Mouse (Mus musculus) lung, embryonic 14.5 days (tissue): ENCODE results near the gene Lpcat3. TPM values are rescaled to one million over a fixed set of nuclear protein-coding genes. Genes with fewer than 3 reads are reported as not detected.

Experiments used
- ATAC-seq: fragments of 200-750 bp; cut with Nextera tagmentation; 2 replicates; pipeline ENCODE4 v1.8.0; 2017; ENCODE audit warnings: mild to moderate bottlenecking, moderate TSS enrichment, moderate library complexity; ENCODE audit not compliant: insufficient read depth
- DNase-seq: peaks from one replicate; pipeline ENCODE4 v3.0.0-alpha.2; 2015
- H3K27ac ChIP-seq: fragments of 300-500 bp; sonication (generic); 2 replicates; pipeline ENCODE4 v1.5.1; 2014; ENCODE audit warnings: low read depth, mild to moderate bottlenecking, moderate library complexity
- H3K27me3 ChIP-seq: fragments of 300-500 bp; sonication (generic); 2 replicates; pipeline ENCODE4 v1.6.1; 2014; ENCODE audit warnings: low read length, control low read depth; ENCODE audit not compliant: insufficient read depth
- H3K36me3 ChIP-seq: fragments of 300-500 bp; sonication (generic); 2 replicates; pipeline ENCODE4 v1.6.1; 2014; ENCODE audit warnings: control low read depth; ENCODE audit not compliant: insufficient read depth
- H3K4me1 ChIP-seq: fragments of 300-500 bp; sonication (generic); 2 replicates; pipeline ENCODE4 v1.6.1; 2014; ENCODE audit warnings: antibody characterized with exemption, control low read depth; ENCODE audit not compliant: insufficient read depth
- H3K4me2 ChIP-seq: fragments of 300-500 bp; sonication (generic); 2 replicates; pipeline ENCODE4 v1.6.1; 2014; ENCODE audit warnings: mild to moderate bottlenecking
- H3K4me3 ChIP-seq: fragments of 300-500 bp; sonication (generic); 2 replicates; pipeline ENCODE4 v1.5.1; 2014; ENCODE audit warnings: low read depth, low read length
- H3K9ac ChIP-seq: fragments of 300-500 bp; sonication (generic); 2 replicates; pipeline ENCODE4 v1.6.1; 2014
- H3K9me3 ChIP-seq: fragments of 300-500 bp; sonication (generic); 2 replicates; pipeline ENCODE4 v1.6.1; 2016; ENCODE audit warnings: low read depth, low read length, control low read depth
- CTCF ChIP-seq: IDR thresholded peaks from 2 replicates; pipeline ENCODE4 v1.5.1; 2016; ENCODE audit warnings: antibody characterized with exemption, low read depth
- WGBS: fragments of 180-500 bp; shearing (Covaris S2); extraction: QIAGEN DNeasy Blood & Tissue Kit; methylation state at CpG from one replicate; pipeline ENCODE4 v1.1.7; 2014; 5-methylcytosine and 5-hydroxymethylcytosine counted together
- polyA plus RNA-seq: library from polyadenylated mRNA; unstranded; fragments of >200 nt; fragmentation: Nextera tagmentation; extraction: Ambion mirVana; gene quantifications from 2 replicates; pipeline ENCODE4 v1.2.1, GENCODE M21; 2014

Lpcat3 gene
- polyA plus RNA-seq, 1 experiment from 2014 or later = 50.3 TPM

GRCm38 (mm10) chr6:124728621-124729020 is 65.8 kb downstream of the Lpcat3 start:
- no peak for ATAC-seq
- no peaks in the 10 kb centered on the region for H3K36me3 ChIP-seq
- no peak overlapping the region for H3K4me2 ChIP-seq
- H3K4me1 ChIP-seq = no peaks in the 10 kb centered on the region
- H3K27me3 ChIP-seq = no peaks in the 10 kb centered on the region
- TF ChIP-seq CTCF = no peak
- H3K4me3 ChIP-seq = no peak overlapping the region
- no peak for DNase-seq
- H3K9me3 ChIP-seq = no peaks in the 10 kb centered on the region
- no peak overlapping the region for H3K27ac ChIP-seq
- WGBS = 81% methylated on average over 10 of the region's 10 CpGs
- no peak overlapping the region for H3K9ac ChIP-seq

GRCm38 (mm10) chr6:124729850-124730705 is 67.3 kb downstream of the Lpcat3 start:
- H3K4me2 ChIP-seq = no peak overlapping the region
- no peaks in the 10 kb centered on the region for H3K4me1 ChIP-seq
- no peak for TF ChIP-seq CTCF
- H3K4me3 ChIP-seq = no peak overlapping the region
- no peaks in the 10 kb centered on the region for H3K9me3 ChIP-seq
- H3K36me3 ChIP-seq = no peaks in the 10 kb centered on the region
- H3K27ac ChIP-seq = no peak overlapping the region
- 74% methylated on average over 8 of the region's 8 CpGs for WGBS
- DNase-seq (no peak), ATAC-seq (no peak)
- no peak overlapping the region for H3K9ac ChIP-seq
- no peaks in the 10 kb centered on the region for H3K27me3 ChIP-seq

- H3K9ac ChIP-seq = no peak overlapping the region
- no peaks in the 10 kb centered on the region for H3K36me3 ChIP-seq
- no peaks in the 10 kb centered on the region for H3K27me3 ChIP-seq
- DNase-seq = no peak
- no peak for TF ChIP-seq CTCF
- H3K9me3 ChIP-seq = no peaks in the 10 kb centered on the region
- H3K4me1 ChIP-seq = no peaks in the 10 kb centered on the region
- WGBS = 84% methylated on average over 7 of the region's 7 CpGs
- ATAC-seq = no peak
- no peak overlapping the region for H3K4me2 ChIP-seq
- no peak overlapping the region for H3K4me3 ChIP-seq
- H3K27ac ChIP-seq = no peak overlapping the region
These were observed 68.2 kb downstream of the Lpcat3 start for GRCm38 (mm10) chr6:124731038-124731437.

GRCm38 (mm10) chr6:124732476-124733370 is 69.9 kb downstream of the Lpcat3 start:
- Histone ChIP-seq H3K9ac (peak overlapping the region; percentile 23; the same call in 1 of the 2 replicates), H3K4me2 (peak overlapping the region; percentile 0; the same call in 1 of the 2 replicates), H3K4me3 (peak overlapping the region; percentile 15; the same call in 1 of the 2 replicates), H3K27me3 (no peaks in the 10 kb centered on the region), H3K36me3 (no peaks in the 10 kb centered on the region), H3K4me1 (no peaks in the 10 kb centered on the region), H3K9me3 (no peaks in the 10 kb centered on the region), H3K27ac (no peak overlapping the region)
- peak; percentile 34 for DNase-seq
- peak; percentile 47; the same call in 1 of the 2 replicates for ATAC-seq
- TF ChIP-seq CTCF = 0 out of 2 replicates have a peak, but pooled peaks have one; percentile 19
- 50% methylated on average over 19 of the region's 19 CpGs for WGBS

- Histone ChIP-seq H3K36me3 (no peaks in the 10 kb centered on the region), H3K27me3 (no peaks in the 10 kb centered on the region), H3K4me3 (no peak overlapping the region), H3K9me3 (no peaks in the 10 kb centered on the region), H3K27ac (no peak overlapping the region), H3K4me2 (no peak overlapping the region), H3K4me1 (no peaks in the 10 kb centered on the region), H3K9ac (no peak overlapping the region)
- ATAC-seq (no peak), DNase-seq (no peak)
- 83% methylated on average over 3 of the region's 3 CpGs for WGBS
- no peak for TF ChIP-seq CTCF
These were observed 71.6 kb downstream of the Lpcat3 start for GRCm38 (mm10) chr6:124734417-124734816.

- Histone ChIP-seq H3K27ac (no peak overlapping the region), H3K36me3 (no peaks in the 10 kb centered on the region), H3K4me1 (peaks cover 11% of the 10 kb centered on the region; the same call in 1 of the 2 replicates), H3K4me2 (no peak overlapping the region), H3K4me3 (no peak overlapping the region), H3K9ac (no peak overlapping the region), H3K9me3 (no peaks in the 10 kb centered on the region), H3K27me3 (no peaks in the 10 kb centered on the region)
- WGBS = 77% methylated on average over 11 of the region's 11 CpGs
- ATAC-seq = no peak
- no peak for DNase-seq
- no peak for TF ChIP-seq CTCF
These were observed 74.2 kb downstream of the Lpcat3 start for GRCm38 (mm10) chr6:124737040-124737439.

GRCm38 (mm10) chr6:124738511-124739023 is 75.7 kb downstream of the Lpcat3 start, which contains the start of gene Ptpn6:
Ptpn6 (minus strand) TSS chr6:124738714.
- 25% methylated on average over 15 of the region's 15 CpGs for WGBS
- H3K4me1 ChIP-seq = peaks cover 11% of the 10 kb centered on the region; the same call in 1 of the 2 replicates
- peak within 1 kb of the TSS; percentile 100; the same call in 1 of the 2 replicates for H3K27ac ChIP-seq
- DNase-seq = peak; percentile 73
- no peak for TF ChIP-seq CTCF
- peak; percentile 25 for ATAC-seq
- H3K4me2 ChIP-seq = peak within 1 kb of the TSS; percentile 87
- no peak within 1 kb of the TSS for H3K9ac ChIP-seq
- no peak within 1 kb of the TSS for H3K4me3 ChIP-seq
- H3K9me3 ChIP-seq = no peaks in the 10 kb centered on the region
- H3K36me3 ChIP-seq = peaks cover 10% of the 10 kb centered on the region
- no peaks in the 10 kb centered on the region for H3K27me3 ChIP-seq
